Mouse (Mus musculus): Measurements from ENCODE around the gene Hist1h4h. TPM values are rescaled to one million over a fixed set of nuclear protein-coding genes. Genes with fewer than 3 reads are reported as not detected.
A peak's percentile ranks its signal among the peaks of the same experiment; 100 is the strongest.
"Not testable (repeated sequence)": the region's sequence is repeated elsewhere in the genome, so short reads cannot be mapped to it uniquely, and the experiment has no call there.

Hist1h4h gene
- total RNA-seq, 2 experiments from 2014 or later, result 400 to 445 TPM

DNA sequence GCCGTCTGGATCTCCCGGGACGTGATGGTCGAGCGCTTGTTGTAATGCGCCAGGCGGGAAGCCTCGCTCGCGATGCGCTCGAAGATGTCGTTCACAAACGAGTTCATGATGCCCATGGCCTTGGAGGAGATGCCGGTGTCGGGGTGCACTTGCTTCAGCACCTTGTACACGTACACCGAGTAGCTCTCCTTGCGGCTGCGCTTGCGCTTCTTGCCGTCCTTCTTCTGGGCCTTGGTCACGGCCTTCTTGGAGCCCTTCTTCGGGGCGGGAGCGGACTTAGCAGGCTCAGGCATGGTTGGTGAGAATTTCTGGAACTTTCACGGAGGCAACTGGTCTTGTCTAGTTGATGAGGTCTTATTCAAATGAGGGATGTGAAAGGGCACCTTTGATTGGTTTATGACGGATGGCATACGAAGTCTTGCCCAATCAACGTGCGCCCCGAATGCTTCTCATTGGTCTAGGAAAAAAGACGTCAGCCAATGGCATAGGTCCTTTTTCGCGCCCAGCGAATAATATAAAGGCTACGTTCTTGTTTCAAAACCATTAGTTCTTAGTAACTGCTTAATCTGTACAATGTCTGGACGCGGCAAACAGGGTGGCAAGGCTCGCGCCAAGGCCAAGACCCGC lies 43.2 kb downstream of the Hist1h4h start, which contains the start of the genes Hist1h2bf and Hist1h2ad:
Gene Hist1h2bf (minus strand): TSS at position 299 of the 627 bp plus-strand sequence.
Gene Hist1h2ad (plus strand): TSS at position 484 of the 627 bp plus-strand sequence.
- peak; percentile 36 to 65 for DNase-seq (ENCODE audit: low spot score in 2 of 2)

GRCm38 (mm10) chr13:23574546-23575170 lies 43.8 kb downstream of the Hist1h4h start:
- DNase-seq (ENCODE audit: low spot score in 2 of 2), result not testable (repeated sequence)

DNA sequence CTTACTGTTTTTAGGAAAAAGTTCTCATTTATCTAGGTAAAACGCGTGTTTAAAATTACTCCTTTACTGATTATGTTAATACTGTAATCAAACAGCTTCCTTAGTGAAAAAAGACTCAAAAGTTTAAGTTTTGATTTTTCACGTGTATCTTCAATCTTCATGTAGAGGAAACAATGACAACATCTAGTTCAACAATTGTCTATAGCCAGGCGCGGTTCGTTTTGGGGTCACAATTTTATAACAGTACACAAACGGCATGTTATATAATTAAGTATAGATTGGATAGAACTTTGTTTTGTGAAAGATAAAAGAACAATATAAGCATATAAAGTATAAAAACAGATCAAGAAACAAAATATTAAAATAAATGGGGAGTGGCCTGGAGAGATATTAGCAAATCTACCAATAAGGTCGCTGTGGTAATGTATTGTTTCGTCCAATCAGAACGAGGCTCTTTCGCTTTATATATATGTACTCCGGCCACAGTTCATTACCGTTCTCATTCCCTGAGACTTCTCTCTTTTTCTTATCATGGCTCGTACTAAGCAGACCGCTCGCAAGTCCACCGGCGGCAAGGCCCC lies 44.5 kb downstream of the Hist1h4h start, which contains the start of gene Hist1h3d:
Gene Hist1h3d (plus strand): TSS at position 493 of the 581 bp plus-strand sequence.
- DNase-seq (ENCODE audit: low spot score in 2 of 2), result no peak

- not testable (repeated sequence) for DNase-seq (ENCODE audit: low spot score in 2 of 2)
Observed at GRCm38 (mm10) chr13:23575864-23576313, 45.0 kb downstream of the Hist1h4h start.

GRCm38 (mm10) chr13:23576351-23576881 lies 45.6 kb downstream of the Hist1h4h start:
- DNase-seq (ENCODE audit: low spot score in 2 of 2), result no peak

GRCm38 (mm10) chr13:23576906-23577639 lies 46.2 kb downstream of the Hist1h4h start:
- DNase-seq (ENCODE audit: low spot score in 2 of 2), result no peak

- no peak for DNase-seq (ENCODE audit: low spot score in 2 of 2)
Observed at GRCm38 (mm10) chr13:23577835-23578234, 47.0 kb downstream of the Hist1h4h start.

Small RNA genes lying within 50 kb of the gene (microRNA-seq; reads per million reads assigned to microRNA genes)
- gene Gm44297 (ENCODE audit: borderline number of aligned reads in 2 of 2) (0 reads per million in 2 experiments), gene Gm44359 (ENCODE audit: borderline number of aligned reads in 2 of 2) (0 reads per million in 2 experiments), gene Gm44394 (ENCODE audit: borderline number of aligned reads in 2 of 2) (0 reads per million in 2 experiments), gene n-TStga1 (ENCODE audit: borderline number of aligned reads in 2 of 2) (0.95 to 1.2 reads per million in 2 experiments)

Other genes with a start within 250 kb of the Hist1h4h start
- 10 to 100 TPM; 15.0 to 18.5 TPM for gene Zfp322a, start 161.8 kb upstream of the Hist1h4h start, total RNA-seq (2021)
- gene Abt1, start 107.2 kb upstream of the Hist1h4h start, total RNA-seq (2021), result 1 to 10 TPM; 7.9 to 8.4 TPM
- gene Btn1a1, start 65.1 kb upstream of the Hist1h4h start, total RNA-seq (2021), result under 1 TPM in 1 of 2 experiments, not detected in 1; 0.10 TPM
- gene Btn2a2, start 42.2 kb upstream of the Hist1h4h start, total RNA-seq (2021), result not detected
- gene Hist1h2af, start 2.9 kb downstream of the Hist1h4h start, total RNA-seq (2021), result 10 to 100 TPM in 1 of 2 experiments, 1 to 10 TPM in 1; 8.5 to 12.6 TPM
- gene Hist1h3g, start 4.4 kb downstream of the Hist1h4h start, total RNA-seq (2021), result 1 to 10 TPM; 3.8 to 4.7 TPM
- gene Hist1h2bh, start 12.3 kb downstream of the Hist1h4h start, total RNA-seq (2021), result 1 to 10 TPM; 1.8 to 2.2 TPM
- gene Hist1h3f, start 13.0 kb downstream of the Hist1h4h start, total RNA-seq (2021), result 10 to 100 TPM; 12.6 to 12.7 TPM
- gene Hist1h4f, start 20.6 kb downstream of the Hist1h4h start, total RNA-seq (2021), result 10 to 100 TPM; 32.5 to 41.1 TPM
- 1 to 10 TPM; 1.5 to 1.6 TPM for gene Hist1h1d, start 22.2 kb downstream of the Hist1h4h start, total RNA-seq (2021)
- gene Hist1h3e, start 31.3 kb downstream of the Hist1h4h start, total RNA-seq (2021), result 10 to 100 TPM; 31.7 to 35.9 TPM
- 1 to 10 TPM; 2.9 to 3.8 TPM for gene Hist1h2ae, start 40.2 kb downstream of the Hist1h4h start, total RNA-seq (2021)
- 10 to 100 TPM; 54.4 to 56.8 TPM for gene Hist1h2bg, start 40.3 kb downstream of the Hist1h4h start, total RNA-seq (2021)
- gene Hist1h2bf, start 43.1 kb downstream of the Hist1h4h start, total RNA-seq (2021), result 10 to 100 TPM; 15.9 to 21.9 TPM
- 1 to 10 TPM; 5.6 to 6.1 TPM for gene Hist1h2ad, start 43.3 kb downstream of the Hist1h4h start, total RNA-seq (2021)
- 1 to 10 TPM; 3.2 to 3.9 TPM for gene Hist1h3d, start 44.7 kb downstream of the Hist1h4h start, total RNA-seq (2021)
- 100 to 1,000 TPM; 125 to 153 TPM for gene Hist1h4d, start 50.5 kb downstream of the Hist1h4h start, total RNA-seq (2021)
- gene Hist1h2be, start 90.1 kb downstream of the Hist1h4h start, total RNA-seq (2021), result 10 to 100 TPM in 1 of 2 experiments, 1 to 10 TPM in 1; 9.3 to 13.3 TPM
- 10 to 100 TPM; 33.6 to 39.8 TPM for gene Hist1h1e, start 91.5 kb downstream of the Hist1h4h start, total RNA-seq (2021)
- gene Hist1h2ac, start 152.9 kb downstream of the Hist1h4h start, total RNA-seq (2021), result 1 to 10 TPM; 2.0 to 2.2 TPM
- gene Hist1h2bc, start 153.1 kb downstream of the Hist1h4h start, total RNA-seq (2021), result 100 to 1,000 TPM; 115 to 172 TPM
- gene Hist1h1t, start 164.8 kb downstream of the Hist1h4h start, total RNA-seq (2021), result not detected
- 10 to 100 TPM; 79.0 to 94.6 TPM for gene Hist1h4c, start 167.4 kb downstream of the Hist1h4h start, total RNA-seq (2021)
- 10 to 100 TPM; 33.3 to 45.6 TPM for gene Hfe, start 179.8 kb downstream of the Hist1h4h start, total RNA-seq (2021)
- gene Hist1h1c, start 207.8 kb downstream of the Hist1h4h start, total RNA-seq (2021), result 100 to 1,000 TPM; 157 to 187 TPM
- 1 to 10 TPM; 4.6 to 5.4 TPM for gene Hist1h3c, start 214.6 kb downstream of the Hist1h4h start, total RNA-seq (2021)
- 10 to 100 TPM; 16.2 to 17.9 TPM for gene Hist1h2bb, start 215.7 kb downstream of the Hist1h4h start, total RNA-seq (2021)
- gene Hist1h2ab, start 220.1 kb downstream of the Hist1h4h start, total RNA-seq (2021), result 10 to 100 TPM; 19.4 to 19.5 TPM
- gene Hist1h3b, start 221.2 kb downstream of the Hist1h4h start, total RNA-seq (2021), result 10 to 100 TPM; 16.4 to 23.4 TPM
- 10 to 100 TPM; 61.2 to 90.4 TPM for gene Hist1h4b, start 226.0 kb downstream of the Hist1h4h start, total RNA-seq (2021)
- gene Hist1h4a, start 230.2 kb downstream of the Hist1h4h start, total RNA-seq (2021), result 10 to 100 TPM; 21.6 to 23.4 TPM
- gene Hist1h3a, start 231.3 kb downstream of the Hist1h4h start, total RNA-seq (2021), result 10 to 100 TPM; 18.1 to 28.1 TPM
- gene Hist1h1a, start 232.6 kb downstream of the Hist1h4h start, total RNA-seq (2021), result 10 to 100 TPM in 1 of 2 experiments, 1 to 10 TPM in 1; 7.1 to 14.2 TPM
- gene Trim38, start 238.9 kb downstream of the Hist1h4h start, total RNA-seq (2021), result not detected

Data from adrenal gland, adult 18-20 months (tissue).